Mouse (Mus musculus) cerebellum, adult 2 months (tissue): ENCODE results near the gene Copa.

Experiments
- CTCF ChIP-seq: fragments of 200-500 bp; IDR thresholded peaks from 2 replicates; pipeline ENCODE4 v1.5.1; 2011; ENCODE audit warnings: low read depth, mild to moderate bottlenecking, control low read depth, low read length, moderate library complexity, borderline replicate concordance; ENCODE audit not compliant: insufficient read depth
- POLR2A ChIP-seq: fragments of 200-500 bp; IDR thresholded peaks from 2 replicates; pipeline ENCODE4 v1.6.1; 2011; ENCODE audit warnings: low read length, control low read depth, borderline replicate concordance; ENCODE audit not compliant: insufficient read depth

DNA sequence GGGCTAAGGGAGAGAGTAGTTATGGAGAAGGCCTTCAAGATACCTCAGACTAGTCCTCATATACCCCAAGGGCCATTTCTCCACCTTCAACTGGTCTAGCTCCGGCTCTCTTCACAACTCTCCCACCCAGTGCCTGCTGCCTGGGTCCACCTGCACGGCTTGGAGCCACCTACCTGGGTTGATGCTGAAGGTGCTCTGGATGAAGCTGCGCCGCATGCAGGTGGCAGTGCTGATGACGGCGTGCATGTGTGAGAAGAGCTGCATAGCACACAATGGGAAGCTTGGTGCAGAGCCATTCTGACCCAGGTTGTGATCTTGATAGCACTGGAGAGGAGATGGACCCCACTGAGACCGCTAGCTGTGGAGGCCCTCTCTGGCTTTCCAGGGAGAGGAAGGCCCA is 9.7 kb upstream of the Copa start:
- TF ChIP-seq POLR2A (no peak), CTCF (no peak)
